Comparison of ENCODE assay signal across 8 mouse cellular contexts in genomic region chr17:84190885-84191284, GRCm38 (mm10). TPM values are rescaled to one million over a fixed set of nuclear protein-coding genes. Genes with fewer than 3 reads are reported as not detected.
DNase-seq lines count a peak whose midpoint lies in the region; ATAC-seq and TF ChIP-seq lines count a peak whose summit lies in the region.

No protein-coding gene starts in this region.

- H3K27ac ChIP-seq in lung, embryonic 14.5 days (ENCODE audit: low read depth), result no peak overlapping the region

- no peaks in the 10 kb centered on the region for H3K27me3 ChIP-seq in lung, embryonic 14.5 days (ENCODE audit: insufficient read depth, low read length)

- H3K4me1 ChIP-seq in lung, embryonic 14.5 days (ENCODE audit: insufficient read depth), result peaks cover 7% of the 10 kb centered on the region

- no peak for ATAC-seq in lung, embryonic 14.5 days (ENCODE audit: insufficient read depth)
- ATAC-seq in erythroid progenitor cell, adult 5-6 weeks (replicated peaks; ENCODE audit: low FRiP score, poor library complexity, severe bottlenecking), result no peak

- H3K9ac ChIP-seq in lung, embryonic 14.5 days, result no peak overlapping the region

- H3K9me3 ChIP-seq in lung, embryonic 14.5 days (ENCODE audit: low read depth, low read length), result no peaks in the 10 kb centered on the region

- no peak overlapping the region for H3K4me3 ChIP-seq in lung, embryonic 14.5 days (ENCODE audit: low read depth, low read length)

- DNase-seq in 3T3-L1 (ENCODE audit: low read depth, low spot score), result peak; percentile 94
- DNase-seq in CD4-positive, CD25-positive, alpha-beta regulatory T cell, adult 2 months (ENCODE audit: low read depth, low spot score), result peak; percentile 95
- DNase-seq in brain, adult 2 months (ENCODE audit: low read depth, low spot score), result peak; percentile 80
- peak; percentile 85 for DNase-seq in forelimb bud, embryonic 11.5 days (ENCODE audit: low read depth, low spot score)
- peak; percentile 88 for DNase-seq in kidney, postnatal 14 days
- peak; percentile 96 for DNase-seq in lung, embryonic 14.5 days
- peak; percentile 62 for DNase-seq in skeletal muscle tissue, adult 2 months (ENCODE audit: low read depth, low spot score)

- WGBS in lung, embryonic 14.5 days, result 24% methylated on average over 8 of the region's 8 CpGs

- peak; percentile 95 for TF ChIP-seq CTCF in lung, embryonic 14.5 days (IDR thresholded peaks at IDR 0.05; ENCODE audit: low read depth)

- peaks cover 24% of the 10 kb centered on the region for H3K36me3 ChIP-seq in lung, embryonic 14.5 days (ENCODE audit: insufficient read depth)

- no peak overlapping the region for H3K4me2 ChIP-seq in lung, embryonic 14.5 days

RNA-seq across cellular contexts. Expression of gene Zfp36l2, which starts 3.1 kb away (rescaled TPM):
- polyA plus RNA-seq in lung, embryonic 14.5 days (2014; fragmentation: Nextera tagmentation; extraction: Ambion mirVana), result 20.8 and 21.9 TPM in 2 replicates
- total RNA-seq in erythroid progenitor cell, adult 5-6 weeks (2015; ENCODE audit: low replicate concordance), result 38.2 and 62.0 TPM in 2 replicates
- 21.8 and 22.3 TPM in 2 replicates for total RNA-seq in erythroid progenitor cell, adult 5-6 weeks (2017; ENCODE audit: low replicate concordance)
